Mouse (Mus musculus): Measurements from ENCODE around the gene Setx.

DNA sequence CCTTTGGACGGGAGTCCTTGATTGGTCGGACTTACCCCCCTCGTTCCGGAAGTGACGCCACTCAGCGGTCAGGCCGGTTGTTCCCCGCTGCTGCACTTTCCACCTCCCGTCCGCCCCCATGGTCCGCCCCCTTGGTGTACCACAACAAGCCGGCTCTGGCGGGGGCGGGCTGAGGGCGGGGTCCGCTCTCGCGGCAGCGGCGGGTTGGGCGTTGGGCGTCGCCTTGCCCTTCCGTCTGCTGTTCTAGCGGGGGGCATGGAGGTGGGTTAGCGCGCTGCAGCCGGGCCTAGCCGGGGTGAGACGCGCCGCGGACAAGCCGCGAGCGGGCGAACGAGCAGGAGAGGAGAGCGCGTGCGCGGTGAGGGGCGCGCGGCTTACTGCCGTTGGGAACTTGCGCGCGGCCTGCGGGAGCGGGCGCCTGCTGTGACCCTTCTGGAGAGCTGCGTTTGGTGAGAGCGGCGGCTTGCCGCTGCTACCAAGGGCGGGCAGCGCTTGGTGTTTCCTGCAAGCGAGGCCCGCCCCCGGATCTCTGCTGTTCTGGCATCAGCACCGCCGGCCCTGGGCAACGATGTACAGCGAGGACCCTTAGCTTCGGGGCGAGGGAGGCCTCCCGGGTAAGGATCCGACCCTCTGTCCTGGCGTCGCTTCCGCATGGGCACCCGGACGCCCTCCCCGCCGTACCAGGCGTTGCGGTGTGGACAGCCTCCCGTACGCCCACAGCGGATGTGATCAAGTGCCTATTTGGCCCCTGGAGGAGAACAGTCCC lies 1.1 kb downstream of the Setx start:
- TF ChIP-seq SIN3A (IDR thresholded peaks at IDR 0.05; ENCODE audit: low read length) (peak; percentile 59), POLR2A (IDR thresholded peaks at IDR 0.05; ENCODE audit: control insufficient read depth in 1 of 2, insufficient read depth in 1 of 2, low read depth in 1 of 2, low read length in 2 of 2, poor library complexity in 1 of 2) (peak; percentile 71 to 82), CTCF (IDR thresholded peaks at IDR 0.05 in 2 of 3, conservative IDR thresholded peaks at IDR 0.05 in 1 of 3; ENCODE audit: control insufficient read depth in 1 of 3, insufficient read depth in 1 of 3, low read depth in 2 of 3, low read length in 3 of 3, poor library complexity in 1 of 3, severe bottlenecking in 1 of 3) (no peak), POLR2AphosphoS2 (IDR thresholded peaks at IDR 0.05; ENCODE audit: low read length) (no peak; the same call in none of the 2 replicates), USF1 (IDR thresholded peaks at IDR 0.05; ENCODE audit: low read depth, low read length) (no peak), CHD1 (IDR thresholded peaks at IDR 0.05; ENCODE audit: low read depth, low read length) (no peak), MAX (IDR thresholded peaks at IDR 0.05; ENCODE audit: low read length) (peak; percentile 46; the same call in 1 of the 2 replicates), EP300 (IDR thresholded peaks at IDR 0.05; ENCODE audit: low read depth in 1 of 2, low read length in 2 of 2) (peak in 1 of 2 experiments; percentile 16; a peak in 1 of 4 replicates), BHLHE40 (IDR thresholded peaks at IDR 0.05; ENCODE audit: borderline replicate concordance, low read depth, low read length) (no peak), JUND (IDR thresholded peaks at IDR 0.05; ENCODE audit: low read depth, low read length) (no peak), TAL1 (IDR thresholded peaks at IDR 0.05; ENCODE audit: low read length) (no peak)
